Mouse (Mus musculus) embryo, embryonic 9.5 days (tissue): ENCODE data around the gene Dlg2.

Experiments used
- DNase-seq: peaks from one replicate; pipeline ENCODE4 v3.0.0-alpha.2; 2017; ENCODE audit errors: extremely low spot score

Gene Dlg2

GRCm38 (mm10) chr7:90476313-90477245 is at the start of gene Dlg2:
Gene Dlg2, plus strand, starts transcription at chr7:90476672.
- no peak for DNase-seq

DNA sequence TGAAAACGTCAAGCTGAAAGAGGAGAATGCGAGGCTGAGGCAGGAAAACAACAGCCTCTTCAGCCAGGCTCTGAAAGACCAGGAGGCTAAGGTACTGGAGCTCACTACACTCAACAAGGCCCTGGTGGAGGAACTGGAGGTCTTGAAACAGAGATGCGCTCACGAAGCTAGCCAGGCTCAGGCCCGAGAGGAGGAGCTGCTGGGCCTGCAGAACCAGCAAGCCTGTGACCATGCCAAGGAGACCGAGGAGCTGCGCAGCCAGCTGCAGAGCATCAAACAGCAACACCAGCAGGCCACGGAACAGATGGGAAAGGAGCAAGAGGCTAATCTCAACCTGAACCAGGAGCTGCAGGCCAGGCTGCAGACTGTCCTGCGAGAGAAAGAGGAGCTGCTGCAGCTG is 49.5 kb upstream of the Dlg2 start:
- DNase-seq = no peak

DNA sequence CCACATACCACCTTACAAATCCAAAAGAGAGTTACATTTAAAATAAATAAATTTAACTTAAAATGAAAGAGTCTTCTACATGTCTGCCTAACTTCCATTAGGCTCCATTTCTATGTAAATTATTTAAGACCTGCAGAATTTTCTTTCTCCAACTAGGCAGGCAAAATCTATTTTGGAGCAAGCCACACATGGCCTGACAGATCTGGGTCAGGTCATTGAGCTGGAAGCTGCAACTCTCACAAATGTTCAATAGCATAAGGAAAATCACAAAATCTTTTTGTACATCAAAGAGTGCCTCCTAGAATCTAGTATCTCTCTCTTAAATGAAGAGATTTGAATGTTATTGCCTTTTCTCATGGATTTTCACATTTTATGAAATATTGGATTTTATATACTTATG is 44.3 kb upstream of the Dlg2 start:
- no peak for DNase-seq

GRCm38 (mm10) chr7:90440044-90440443 is 36.4 kb upstream of the Dlg2 start:
- no peak for DNase-seq

DNA sequence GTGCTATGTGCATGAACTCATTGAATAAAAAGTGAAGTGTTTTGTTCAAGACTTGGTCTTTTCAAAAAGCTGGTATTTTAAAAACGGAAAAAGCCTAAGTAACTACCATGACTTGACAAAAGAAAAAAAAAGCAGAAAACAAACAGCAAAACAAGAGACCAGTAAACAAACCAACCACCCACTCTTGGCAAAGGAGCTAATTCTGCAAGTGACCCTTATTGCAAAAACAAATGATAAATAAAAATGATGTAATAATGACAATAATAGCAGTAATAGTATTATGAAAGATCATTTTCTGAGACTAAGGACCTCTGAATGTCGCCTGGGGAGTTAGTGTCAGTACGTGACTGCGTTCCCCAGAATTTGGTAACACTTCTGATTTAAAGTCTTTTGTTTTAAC is 34.4 kb upstream of the Dlg2 start:
- DNase-seq = peak; percentile 15

- DNase-seq = peak; percentile 97
Observed at GRCm38 (mm10) chr7:90442518-90443080, 33.9 kb upstream of the Dlg2 start, which contains the start of gene Crebzf. Gene Crebzf, plus strand, starts transcription at chr7:90442729.

DNA sequence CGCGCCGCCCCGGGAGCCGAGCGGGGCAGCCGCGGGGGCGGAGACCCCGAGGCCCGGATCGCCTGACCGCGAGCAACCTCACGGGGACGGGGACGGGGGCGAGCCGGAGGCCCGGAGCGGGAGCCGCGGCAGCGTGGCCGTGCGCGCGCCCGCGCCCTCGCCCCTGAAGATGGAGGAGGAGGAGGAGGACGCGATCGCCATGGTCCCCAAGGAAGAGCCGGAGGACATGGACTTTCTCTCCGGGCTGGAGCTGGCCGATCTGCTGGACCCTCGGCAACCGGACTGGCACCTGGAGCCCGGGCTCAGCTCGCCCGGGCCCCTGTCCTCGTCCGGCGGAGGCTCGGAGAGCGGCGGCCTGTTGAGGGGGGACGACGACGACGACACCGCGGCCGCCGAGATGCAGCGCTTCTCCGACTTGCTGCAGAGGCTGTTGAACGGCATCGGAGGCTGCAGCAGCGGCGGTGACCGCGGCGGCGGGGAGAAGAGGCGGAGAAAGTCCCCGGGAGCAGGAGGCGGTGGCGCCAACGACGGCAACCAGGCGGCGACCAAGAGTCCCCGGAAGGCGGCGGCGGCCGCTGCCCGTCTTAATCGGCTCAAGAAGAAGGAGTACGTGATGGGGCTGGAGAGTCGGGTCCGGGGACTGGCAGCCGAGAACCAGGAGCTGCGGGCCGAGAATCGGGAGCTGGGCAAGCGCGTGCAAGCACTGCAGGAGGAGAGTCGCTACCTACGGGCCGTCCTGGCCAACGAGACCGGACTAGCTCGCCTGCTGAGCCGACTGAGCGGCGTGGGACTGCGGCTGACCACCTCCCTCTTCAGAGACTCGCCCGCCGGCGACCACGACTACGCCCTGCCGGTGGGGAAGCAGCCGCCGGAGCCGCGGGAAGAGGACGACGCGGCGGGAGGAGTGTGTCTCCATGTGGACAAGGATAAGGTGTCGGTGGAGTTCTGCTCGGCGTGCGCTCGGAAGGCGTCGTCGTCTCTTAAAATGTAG is 33.1 kb upstream of the Dlg2 start:
- peak; percentile 80 for DNase-seq

- DNase-seq = peak; percentile 19
Observed at GRCm38 (mm10) chr7:90444206-90444605, 32.3 kb upstream of the Dlg2 start.

GRCm38 (mm10) chr7:90456149-90456844 is 20.2 kb upstream of the Dlg2 start:
- no peak for DNase-seq

DNA sequence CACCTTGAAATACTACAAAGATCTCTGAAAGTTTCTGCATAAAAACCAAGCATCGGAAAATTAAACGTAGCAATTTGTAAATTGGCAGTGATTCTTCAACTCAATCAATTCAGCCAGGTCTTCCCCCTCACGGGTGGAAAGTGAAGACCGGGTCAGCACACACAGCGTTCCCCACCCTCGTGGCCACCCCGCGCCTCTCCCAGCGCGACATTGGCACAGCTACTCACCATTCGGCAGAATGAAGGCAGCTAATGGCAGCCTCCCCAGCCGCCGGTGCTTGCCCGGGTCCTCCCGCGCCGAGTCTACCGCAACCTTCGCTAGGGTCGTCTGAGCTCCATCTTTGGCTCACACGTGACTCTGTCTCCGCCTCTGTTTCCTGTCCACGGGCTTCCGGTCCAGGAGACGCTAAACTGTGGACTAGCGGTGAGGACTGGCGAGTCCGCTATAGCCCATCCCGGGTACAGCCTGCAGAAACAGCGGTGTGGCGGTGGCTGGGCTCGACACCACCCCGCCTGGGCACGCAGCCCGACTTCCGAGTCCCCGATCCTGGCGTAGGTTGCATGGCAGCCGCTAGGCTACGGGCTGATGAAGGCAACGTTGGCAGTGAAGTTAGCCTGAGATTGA is 19.5 kb upstream of the Dlg2 start, which contains the start of gene Tmem126a:
TSS of gene Tmem126a (minus strand) at position 385 of the 624 bp plus-strand sequence.
- peak; percentile 87 for DNase-seq

DNA sequence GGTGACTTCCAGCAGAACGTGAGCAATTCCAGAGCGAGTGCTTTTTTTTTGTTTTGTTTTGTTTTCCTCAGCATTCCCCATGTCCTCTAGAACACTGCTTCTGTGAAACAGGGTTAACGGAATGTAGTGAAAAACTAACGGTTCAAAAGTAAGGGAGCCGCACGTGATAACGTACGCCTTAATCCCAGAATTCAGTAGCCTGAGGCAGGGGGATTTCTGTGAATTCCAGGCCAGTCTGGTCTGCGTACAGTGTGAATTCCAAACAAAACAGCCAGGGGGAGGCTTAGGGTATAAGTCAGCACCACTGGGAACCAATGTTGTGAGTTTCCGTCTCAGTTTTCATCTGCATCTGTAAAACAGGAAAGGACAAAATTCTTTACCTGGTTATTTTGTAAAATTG is 19.0 kb upstream of the Dlg2 start:
- no peak for DNase-seq

DNA sequence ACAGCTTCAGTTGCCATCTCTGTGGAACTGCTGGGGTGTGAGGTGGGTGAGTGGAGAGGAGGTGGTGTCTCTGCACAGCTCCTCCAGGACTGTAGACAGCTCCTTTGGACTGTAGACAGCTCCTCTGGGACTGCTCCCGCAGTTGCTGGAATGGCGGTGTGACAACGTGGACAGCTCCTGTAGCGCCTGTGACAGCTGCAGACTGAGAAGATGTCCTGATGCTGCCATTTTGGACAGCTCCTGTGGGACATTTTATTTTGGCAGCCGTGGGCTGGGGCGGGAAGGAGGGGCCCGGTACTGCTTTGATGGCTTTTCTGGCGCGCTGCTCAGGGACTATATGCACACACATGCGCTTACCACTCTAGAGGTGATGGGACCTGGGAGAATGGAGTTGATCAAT is 16.1 kb upstream of the Dlg2 start:
- no peak for DNase-seq

DNA sequence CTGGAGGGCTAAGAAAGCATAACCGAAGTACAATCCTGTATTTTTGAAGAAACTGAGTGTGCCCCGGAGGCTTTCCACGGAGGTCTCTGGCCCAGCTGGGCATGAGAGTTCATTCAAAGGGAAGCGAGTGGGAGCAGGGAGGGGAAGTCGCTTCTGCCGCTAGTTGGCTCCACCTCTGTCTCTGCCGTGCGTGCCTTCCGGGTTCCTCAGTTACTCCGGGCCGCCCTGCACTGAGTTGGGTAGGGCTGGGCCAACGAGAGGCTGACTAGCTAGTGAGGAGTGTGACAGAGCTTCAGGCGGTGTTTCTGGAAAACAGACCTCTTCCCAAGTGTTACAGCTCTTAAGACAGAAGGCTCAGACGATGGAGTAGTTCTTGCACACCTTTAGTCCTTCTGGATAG is 15.5 kb upstream of the Dlg2 start:
- DNase-seq = no peak

- no peak for DNase-seq
Observed at GRCm38 (mm10) chr7:90461441-90461840, 15.0 kb upstream of the Dlg2 start.

DNA sequence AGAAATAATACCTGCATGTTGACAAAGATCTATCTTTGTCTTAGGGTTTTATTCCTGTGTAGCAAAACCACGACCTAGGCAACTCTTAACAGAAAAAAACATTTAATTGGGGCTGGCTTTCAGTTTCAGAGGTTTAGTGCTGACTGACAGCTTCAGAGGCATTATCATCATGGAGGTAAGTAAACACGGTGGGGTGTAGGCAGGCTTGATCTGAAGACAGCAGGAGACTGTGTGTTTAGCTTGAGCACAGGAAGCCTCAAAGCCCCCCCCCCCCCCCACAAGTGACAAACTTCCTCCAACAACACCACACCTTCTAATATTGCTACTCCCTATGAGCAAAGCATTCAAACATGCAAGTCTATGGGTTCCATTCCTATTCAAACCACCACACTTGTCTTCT is 3.0 kb upstream of the Dlg2 start:
- DNase-seq = no peak

DNA sequence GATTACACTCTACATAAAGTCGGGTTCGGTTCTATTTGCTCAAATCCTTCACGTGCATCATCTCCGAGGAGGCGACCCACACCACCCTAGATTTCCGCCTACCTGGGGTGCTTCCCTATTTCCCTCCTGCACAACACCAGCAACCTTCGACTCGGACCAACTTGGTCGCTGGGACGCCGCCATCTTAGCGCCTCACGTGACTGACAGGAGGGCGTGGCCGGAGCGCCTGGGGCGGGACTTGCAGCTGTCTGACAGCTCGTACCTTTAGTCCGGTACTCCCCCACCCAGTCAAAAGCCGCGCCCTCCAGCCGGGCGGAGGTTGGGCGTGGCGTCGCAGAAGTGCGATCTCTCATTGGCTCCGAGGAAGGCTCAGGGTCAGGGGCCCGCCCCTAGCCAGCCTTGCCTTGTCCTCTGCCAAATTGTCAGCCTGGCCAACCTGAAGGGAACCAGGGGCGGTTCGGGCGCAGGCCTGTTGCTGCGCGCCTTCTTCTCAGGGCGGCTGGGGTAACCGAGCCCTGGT is 619 bp upstream of the Dlg2 start, which contains the start of gene Tmem126b:
TSS of gene Tmem126b (minus strand) at position 209 of the 520 bp plus-strand sequence.
- peak; percentile 97 for DNase-seq

- DNase-seq = no peak
Observed at GRCm38 (mm10) chr7:90482607-90483006, 6.1 kb downstream of the Dlg2 start.

- no peak for DNase-seq
Observed at GRCm38 (mm10) chr7:90508124-90508523, 31.7 kb downstream of the Dlg2 start.

GRCm38 (mm10) chr7:90512293-90512692 is 35.8 kb downstream of the Dlg2 start:
- DNase-seq = no peak
